ENCODE assay signal across 21 mouse cellular contexts in the genomic region with DNA sequence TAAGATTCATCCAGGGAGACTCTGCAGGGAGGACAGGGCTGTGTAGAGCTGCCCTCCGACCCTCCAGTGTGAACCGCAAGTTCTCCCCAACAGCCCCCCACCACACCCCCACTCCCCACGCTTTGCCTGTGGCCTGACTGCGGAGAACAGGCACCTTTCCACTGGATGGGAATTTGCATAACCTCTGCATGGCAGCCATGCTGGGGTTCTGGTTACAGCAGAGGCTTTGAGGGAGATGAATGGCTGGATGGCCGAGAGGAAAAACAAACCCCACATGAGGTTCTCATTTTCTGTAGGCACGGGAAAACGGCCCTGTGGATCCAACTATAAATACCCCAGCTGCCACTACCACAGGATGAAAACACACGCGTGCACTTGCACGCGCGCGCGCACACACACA. TPM values are rescaled to one million over a fixed set of nuclear protein-coding genes. Genes with fewer than 3 reads are reported as not detected.
A peak's percentile ranks its signal among the peaks of the same experiment; 100 is the strongest.
DNase-seq lines count a peak whose midpoint lies in the region; ATAC-seq and TF ChIP-seq lines count a peak whose summit lies in the region.
"Had no signal": no experiment of that assay in that cellular context is flagged by ENCODE, and none has a peak within 500 bp of the region (broad histone marks: within the 10 kb centered on the region; RNA-seq: fewer than 3 reads in every experiment).

No protein-coding gene starts in this region.

- no peaks in the 10 kb centered on the region for H3K9me3 ChIP-seq in heart, embryonic 10.5 days
- no peaks in the 10 kb centered on the region for H3K9me3 ChIP-seq in embryonic facial prominence, embryonic 14.5 days (ENCODE audit: control insufficient read depth, low read length)
- H3K9me3 ChIP-seq in limb, embryonic 14.5 days (ENCODE audit: control insufficient read depth, low read length), result no peaks in the 10 kb centered on the region
- H3K9me3 ChIP-seq: stomach, embryonic 15.5 days had no signal

- H3K4me3 ChIP-seq in heart, embryonic 10.5 days, result no peak overlapping the region
- H3K4me3 ChIP-seq in embryonic facial prominence, embryonic 14.5 days (ENCODE audit: low read depth, low read length), result no peak overlapping the region
- H3K4me3 ChIP-seq in limb, embryonic 14.5 days (replicated peaks; ENCODE audit: low read length), result no peak overlapping the region
- H3K4me3 ChIP-seq: erythroblast, embryonic 14.5 days; stomach, embryonic 15.5 days had no signal

- no peak overlapping the region for H3K9ac ChIP-seq in embryonic facial prominence, embryonic 14.5 days (ENCODE audit: low read depth, low read length)
- H3K9ac ChIP-seq in limb, embryonic 14.5 days (ENCODE audit: low read depth, low read length, severe bottlenecking), result peak overlapping the region; percentile 21; the same call in 1 of the 2 replicates
- H3K9ac ChIP-seq: forebrain, postnatal 0 days; hindbrain, embryonic 14.5 days; stomach, embryonic 15.5 days had no signal

- TF ChIP-seq POLR2A in limb, embryonic 14.5 days (IDR thresholded peaks at IDR 0.05; ENCODE audit: borderline replicate concordance, extremely low read depth, insufficient read depth, insufficient read length), result no peak

- peaks cover 24% of the 10 kb centered on the region for H3K4me1 ChIP-seq in heart, embryonic 10.5 days
- H3K4me1 ChIP-seq in embryonic facial prominence, embryonic 14.5 days (ENCODE audit: control insufficient read depth, insufficient read depth, low read length), result peaks cover 40% of the 10 kb centered on the region
- peaks cover 29% of the 10 kb centered on the region for H3K4me1 ChIP-seq in limb, embryonic 14.5 days (ENCODE audit: control insufficient read depth, insufficient read depth, low read length)

- H3K27me3 ChIP-seq in heart, embryonic 10.5 days (ENCODE audit: insufficient read depth, poor library complexity, severe bottlenecking), result no peaks in the 10 kb centered on the region
- no peaks in the 10 kb centered on the region for H3K27me3 ChIP-seq in embryonic facial prominence, embryonic 14.5 days (replicated peaks; ENCODE audit: control insufficient read depth, insufficient read depth, low read length)
- no peaks in the 10 kb centered on the region for H3K27me3 ChIP-seq in limb, embryonic 14.5 days (ENCODE audit: control insufficient read depth, insufficient read depth, low read length)
- H3K27me3 ChIP-seq: stomach, embryonic 15.5 days had no signal

- DNase-seq in heart, embryonic 10.5 days (ENCODE audit: low spot score), result no peak
- DNase-seq in heart, postnatal 25 days (ENCODE audit: low spot score), result no peak
- DNase-seq in embryo, embryonic 11 days, result peak; percentile 65
- peak; percentile 76 for DNase-seq in embryonic facial prominence, embryonic 14.5 days (ENCODE audit: low spot score)
- DNase-seq in limb, embryonic 14.5 days (ENCODE audit: low spot score), result peak; percentile 25
- DNase-seq in adrenal gland, postnatal 14 days, result no peak
- DNase-seq: cerebellum, adult 18-20 months; forebrain, postnatal 0 days; heart, postnatal 10 days; liver; retina, postnatal 1 day; thymus, adult 18-20 months; thymus, postnatal 4 days had no signal

- peak; percentile 42 for ATAC-seq in embryonic facial prominence, embryonic 14.5 days (ENCODE audit: low read depth)
- no peak for ATAC-seq in limb, embryonic 14.5 days (ENCODE audit: low FRiP score, low read depth)
- no peak for ATAC-seq in megakaryocyte-erythroid progenitor cell, adult 5-6 weeks (replicated peaks; ENCODE audit: low FRiP score, low TSS enrichment, poor library complexity, severe bottlenecking)
- ATAC-seq: forebrain, postnatal 0 days; intestine, embryonic 16.5 days; lung, postnatal 0 days; midbrain, embryonic 16.5 days had no signal

- 0 out of 2 replicates have a peak overlapping the region, but pooled peaks have one; percentile 18 for H3K4me2 ChIP-seq in embryonic facial prominence, embryonic 14.5 days (ENCODE audit: low read depth, low read length)
- H3K4me2 ChIP-seq in limb, embryonic 14.5 days (replicated peaks; ENCODE audit: low read depth, low read length, severe bottlenecking), result no peak overlapping the region; the same call in 1 of the 2 replicates
- H3K4me2 ChIP-seq: hindbrain, embryonic 14.5 days; stomach, embryonic 15.5 days had no signal

- 77% methylated on average over 14 of the region's 14 CpGs for whole genome bisulfite sequencing in heart, embryonic 10.5 days
- 34% methylated on average over 14 of the region's 14 CpGs for WGBS in embryonic facial prominence, embryonic 14.5 days
- WGBS in limb, embryonic 14.5 days, result 42% methylated on average over 14 of the region's 14 CpGs

- H3K36me3 ChIP-seq in heart, embryonic 10.5 days, result no peaks in the 10 kb centered on the region
- no peaks in the 10 kb centered on the region for H3K36me3 ChIP-seq in embryonic facial prominence, embryonic 14.5 days (ENCODE audit: control insufficient read depth, insufficient read depth, low read length)
- peaks cover 3% of the 10 kb centered on the region; the same call in 1 of the 2 replicates for H3K36me3 ChIP-seq in limb, embryonic 14.5 days (ENCODE audit: control insufficient read depth, insufficient read depth, low read length)
- H3K36me3 ChIP-seq: stomach, embryonic 15.5 days had no signal

- 0 out of 2 replicates have a peak overlapping the region, but pooled peaks have one; percentile 44 for H3K27ac ChIP-seq in heart, embryonic 10.5 days
- peak overlapping the region; percentile 74 for H3K27ac ChIP-seq in embryonic facial prominence, embryonic 14.5 days (replicated peaks; ENCODE audit: low read depth, low read length)
- H3K27ac ChIP-seq in limb, embryonic 14.5 days (replicated peaks; ENCODE audit: low read depth, low read length), result peak overlapping the region; percentile 61; the same call in 1 of the 2 replicates
- H3K27ac ChIP-seq: hindbrain, embryonic 14.5 days; kidney, postnatal 0 days; stomach, embryonic 15.5 days had no signal

- intact Hi-C loops in heart, postnatal 25 days (cut with DNase I), result no loop called here

RNA-seq across cellular contexts. Expression of a gene that starts 23.4 kb away (rescaled TPM):
- polyA plus RNA-seq in heart, embryonic 10.5 days (2016; fragmentation: Nextera tagmentation; extraction: Ambion mirVana), result 3.9 and 8.8 TPM in 2 replicates
- 1 to 10 TPM; 8.8 to 9.7 TPM for total RNA-seq in heart, postnatal 25 days (2021)
- polyA plus RNA-seq in embryonic facial prominence, embryonic 14.5 days (2014; fragmentation: Nextera tagmentation; extraction: Ambion mirVana), result 8.0 and 8.6 TPM in 2 replicates
- polyA plus RNA-seq in limb, embryonic 14.5 days (2012; rRNA removed), result 30.0 and 34.0 TPM in 2 replicates
- polyA plus RNA-seq in limb, embryonic 14.5 days (2014; fragmentation: Nextera tagmentation; extraction: Ambion mirVana), result 8.7 and 11.6 TPM in 2 replicates
- not detected in 2 replicates for total RNA-seq in megakaryocyte-erythroid progenitor cell, adult 5-6 weeks (2014; fragmentation: Nextera tagmentation)
- total RNA-seq in megakaryocyte-erythroid progenitor cell, adult 5-6 weeks (2017), result not detected in 2 replicates
- total RNA-seq in adrenal gland, postnatal 14 days (2021), result 25.4 and 27.4 TPM in 2 replicates
- polyA plus RNA-seq: erythroblast, embryonic 14.5 days had no signal

Comparison
In these comparisons a context has a peak if more than half of its experiments do, and no peak if none do; other contexts are left out.
1. DNase-seq: peak in embryo, embryonic 11 days (single experiment), embryonic facial prominence, embryonic 14.5 days (single experiment) and limb, embryonic 14.5 days (single experiment); none in heart, embryonic 10.5 days (single experiment), heart, postnatal 25 days (single experiment) and adrenal gland, postnatal 14 days (single experiment).
2. RNA of a gene that starts 23.4 kb away (total RNA-seq): 25.4 to 27.4 TPM in adrenal gland, postnatal 14 days and 8.8 to 9.7 TPM in heart, postnatal 25 days; not detected in megakaryocyte-erythroid progenitor cell, adult 5-6 weeks; every median in the first group is over 4 times any median in the second.
3. Peak in every context shown above with its lines, with median percentiles within 50 percentile points of each other: H3K27ac ChIP-seq.